Mouse (Mus musculus): ENCODE measurements around the gene Fbxl3.

- TF ChIP-seq CTCF (IDR thresholded peaks at IDR 0.05): no peak
- TF ChIP-seq POLR2A (IDR thresholded peaks at IDR 0.05; ENCODE audit: insufficient read depth, low read depth, low read length): no peak
- no peak for TF ChIP-seq EP300 (IDR thresholded peaks at IDR 0.05; ENCODE audit: insufficient read depth, low read depth, low read length)
These were observed 1.8 kb upstream of the Fbxl3 start for GRCm38 (mm10) chr14:103101171-103101570.
